Mouse (Mus musculus): ENCODE data around the gene Popdc2. TPM values are rescaled to one million over a fixed set of nuclear protein-coding genes. Genes with fewer than 3 reads are reported as not detected.

The Popdc2 gene
- polyA plus RNA-seq, 1 experiment from 2014 or later = 0.71 TPM

DNA sequence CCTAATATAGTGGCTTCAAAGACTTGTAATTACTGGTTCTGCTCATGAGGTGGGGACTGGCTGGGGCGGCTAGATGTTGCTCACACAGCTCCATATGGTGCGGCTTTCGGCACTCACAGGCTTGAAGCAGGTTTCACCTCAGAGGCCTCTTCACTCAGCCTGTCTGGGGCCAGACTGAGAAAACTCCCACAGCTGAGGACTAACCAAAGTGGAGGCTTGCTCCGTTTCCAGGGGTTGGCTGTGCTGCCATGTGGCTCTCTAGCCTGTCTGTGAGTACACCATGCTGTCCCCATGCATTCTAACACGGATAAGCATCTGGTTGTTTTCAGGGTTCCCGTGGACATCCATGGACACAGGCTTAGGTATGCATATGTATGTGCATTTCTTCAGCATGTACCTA lies 16.6 kb downstream of the Popdc2 start:
- no peak overlapping the region for H3K4me3 ChIP-seq (ENCODE audit: low read depth, low read length)
- no peaks in the 10 kb centered on the region for H3K9me3 ChIP-seq (ENCODE audit: control insufficient read depth, low read length)
- no peaks in the 10 kb centered on the region for H3K36me3 ChIP-seq (ENCODE audit: control insufficient read depth, insufficient read depth, low read length)
- WGBS = 80% methylated on average over 6 of the region's 6 CpGs
- no peak overlapping the region for H3K27ac ChIP-seq (ENCODE audit: low read depth, low read length)
- H3K4me1 ChIP-seq (ENCODE audit: control insufficient read depth, insufficient read depth, low read length) = no peaks in the 10 kb centered on the region; the same call in 1 of the 2 replicates
- no peak overlapping the region for H3K4me2 ChIP-seq (ENCODE audit: low read depth, low read length)
- ATAC-seq (ENCODE audit: low read depth) = no peak
- H3K9ac ChIP-seq (replicated peaks; ENCODE audit: low read depth, low read length) = no peak overlapping the region
- no peaks in the 10 kb centered on the region for H3K27me3 ChIP-seq (ENCODE audit: control insufficient read depth, insufficient read depth, low read length)

DNA sequence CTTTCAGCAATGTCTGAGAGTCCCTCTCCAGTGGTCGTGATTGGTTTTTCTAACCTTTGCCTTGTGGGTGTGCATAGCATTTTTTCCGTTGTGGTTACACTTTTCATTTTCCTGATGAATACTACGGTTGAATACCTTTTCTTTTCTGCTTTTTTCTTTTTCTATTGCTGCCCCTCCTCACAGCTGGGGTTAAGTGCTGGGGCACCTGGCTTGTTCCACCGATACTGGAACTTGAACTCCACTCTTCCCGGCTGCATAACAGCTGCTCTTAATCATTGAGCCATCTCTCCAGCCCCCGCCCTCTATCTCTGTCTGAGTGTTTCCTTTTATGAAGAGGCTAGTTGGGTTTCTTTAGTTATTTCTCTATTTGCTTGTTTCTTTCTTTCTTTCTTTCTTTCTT lies 17.1 kb downstream of the Popdc2 start:
- Histone ChIP-seq H3K4me1 (ENCODE audit: control insufficient read depth, insufficient read depth, low read length) (no peaks in the 10 kb centered on the region; the same call in 1 of the 2 replicates), H3K9ac (replicated peaks; ENCODE audit: low read depth, low read length) (no peak overlapping the region), H3K27ac (ENCODE audit: low read depth, low read length) (no peak overlapping the region), H3K27me3 (ENCODE audit: control insufficient read depth, insufficient read depth, low read length) (no peaks in the 10 kb centered on the region), H3K36me3 (ENCODE audit: control insufficient read depth, insufficient read depth, low read length) (no peaks in the 10 kb centered on the region), H3K4me2 (ENCODE audit: low read depth, low read length) (no peak overlapping the region), H3K4me3 (ENCODE audit: low read depth, low read length) (no peak overlapping the region), H3K9me3 (ENCODE audit: control insufficient read depth, low read length) (no peaks in the 10 kb centered on the region)
- WGBS = 58% methylated on average over 6 of the region's 6 CpGs
- ATAC-seq (ENCODE audit: low read depth) = no peak

- Histone ChIP-seq H3K9ac (replicated peaks; ENCODE audit: low read depth, low read length) (no peak overlapping the region), H3K4me2 (ENCODE audit: low read depth, low read length) (no peak overlapping the region), H3K4me1 (ENCODE audit: control insufficient read depth, insufficient read depth, low read length) (no peaks in the 10 kb centered on the region; the same call in 1 of the 2 replicates), H3K4me3 (ENCODE audit: low read depth, low read length) (no peak overlapping the region), H3K27me3 (ENCODE audit: control insufficient read depth, insufficient read depth, low read length) (no peaks in the 10 kb centered on the region), H3K9me3 (ENCODE audit: control insufficient read depth, low read length) (no peaks in the 10 kb centered on the region), H3K36me3 (ENCODE audit: control insufficient read depth, insufficient read depth, low read length) (no peaks in the 10 kb centered on the region), H3K27ac (ENCODE audit: low read depth, low read length) (no peak overlapping the region)
- 21% methylated on average over 3 of the region's 3 CpGs for WGBS
- ATAC-seq (ENCODE audit: low read depth) = no peak
Observed at GRCm38 (mm10) chr16:38379493-38379892, 17.5 kb downstream of the Popdc2 start.

DNA sequence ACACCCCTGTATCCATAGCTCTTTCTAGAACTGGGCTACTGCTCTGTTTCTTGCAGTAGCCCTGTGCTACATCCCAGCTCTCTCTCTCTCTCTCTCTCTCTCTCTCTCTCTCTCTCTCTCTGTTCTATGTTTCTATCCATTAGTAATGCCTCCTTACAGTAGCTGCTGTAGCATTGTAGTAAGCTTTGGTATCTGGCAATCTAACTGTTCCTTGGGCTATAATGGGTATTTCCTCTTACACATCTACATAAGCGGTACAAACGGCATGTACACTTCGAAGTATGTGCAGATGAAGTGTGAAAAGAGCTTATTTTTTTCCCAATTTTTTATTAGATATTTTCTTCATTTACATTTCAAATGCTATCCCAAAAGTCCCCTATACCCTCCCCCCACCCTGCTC lies 17.9 kb downstream of the Popdc2 start:
- Histone ChIP-seq H3K4me2 (ENCODE audit: low read depth, low read length) (no peak overlapping the region), H3K4me3 (ENCODE audit: low read depth, low read length) (no peak overlapping the region), H3K27ac (ENCODE audit: low read depth, low read length) (no peak overlapping the region), H3K4me1 (ENCODE audit: control insufficient read depth, insufficient read depth, low read length) (no peaks in the 10 kb centered on the region; the same call in 1 of the 2 replicates), H3K36me3 (ENCODE audit: control insufficient read depth, insufficient read depth, low read length) (no peaks in the 10 kb centered on the region), H3K9me3 (ENCODE audit: control insufficient read depth, low read length) (no peaks in the 10 kb centered on the region), H3K27me3 (ENCODE audit: control insufficient read depth, insufficient read depth, low read length) (no peaks in the 10 kb centered on the region), H3K9ac (replicated peaks; ENCODE audit: low read depth, low read length) (no peak overlapping the region)
- 95% methylated on average over 3 of the region's 3 CpGs for WGBS
- no peak for ATAC-seq (ENCODE audit: low read depth)

- H3K27me3 ChIP-seq (ENCODE audit: control insufficient read depth, insufficient read depth, low read length) = no peaks in the 10 kb centered on the region
- 71% methylated on average over 2 of the region's 2 CpGs for WGBS
- no peak overlapping the region for H3K4me2 ChIP-seq (ENCODE audit: low read depth, low read length)
- H3K4me1 ChIP-seq (ENCODE audit: control insufficient read depth, insufficient read depth, low read length) = no peaks in the 10 kb centered on the region
- H3K27ac ChIP-seq (ENCODE audit: low read depth, low read length) = no peak overlapping the region
- H3K36me3 ChIP-seq (ENCODE audit: control insufficient read depth, insufficient read depth, low read length) = no peaks in the 10 kb centered on the region
- H3K9ac ChIP-seq (replicated peaks; ENCODE audit: low read depth, low read length) = no peak overlapping the region
- no peaks in the 10 kb centered on the region for H3K9me3 ChIP-seq (ENCODE audit: control insufficient read depth, low read length)
- H3K4me3 ChIP-seq (ENCODE audit: low read depth, low read length) = no peak overlapping the region
- no peak for ATAC-seq (ENCODE audit: low read depth)
Observed at GRCm38 (mm10) chr16:38383683-38384082, 21.7 kb downstream of the Popdc2 start.

- no peak overlapping the region for H3K4me2 ChIP-seq (ENCODE audit: low read depth, low read length)
- no peak for ATAC-seq (ENCODE audit: low read depth)
Observed at GRCm38 (mm10) chr16:38385184-38385634, 23.2 kb downstream of the Popdc2 start.

DNA sequence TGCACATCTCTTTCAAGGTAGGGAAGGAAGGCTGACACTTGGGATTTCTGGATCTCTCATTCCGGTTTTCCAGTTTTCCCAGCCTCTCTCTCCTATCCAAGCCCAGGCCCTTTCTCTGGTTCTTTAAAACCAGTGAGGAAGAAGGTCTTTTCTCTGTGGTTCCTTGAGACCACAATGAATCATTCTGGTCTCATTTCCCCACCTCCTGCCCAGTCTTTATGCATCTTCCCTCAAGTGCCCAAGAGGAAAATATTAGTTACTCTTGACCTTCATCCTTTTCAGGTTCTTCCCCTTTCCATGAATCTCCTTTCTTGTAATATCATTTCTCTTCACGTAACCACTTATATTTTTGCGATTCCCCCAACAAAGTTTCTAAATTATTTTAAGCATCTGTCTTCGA lies 23.7 kb downstream of the Popdc2 start:
- WGBS = 94% methylated on average over 4 of the region's 4 CpGs
- H3K27me3 ChIP-seq (ENCODE audit: control insufficient read depth, insufficient read depth, low read length) = no peaks in the 10 kb centered on the region
- no peak for ATAC-seq (ENCODE audit: low read depth)
- no peaks in the 10 kb centered on the region for H3K36me3 ChIP-seq (ENCODE audit: control insufficient read depth, insufficient read depth, low read length)
- no peak overlapping the region for H3K9ac ChIP-seq (replicated peaks; ENCODE audit: low read depth, low read length)
- H3K27ac ChIP-seq (ENCODE audit: low read depth, low read length) = no peak overlapping the region
- H3K4me1 ChIP-seq (ENCODE audit: control insufficient read depth, insufficient read depth, low read length) = no peaks in the 10 kb centered on the region
- no peak overlapping the region for H3K4me3 ChIP-seq (ENCODE audit: low read depth, low read length)
- no peak overlapping the region for H3K4me2 ChIP-seq (ENCODE audit: low read depth, low read length)
- no peaks in the 10 kb centered on the region for H3K9me3 ChIP-seq (ENCODE audit: control insufficient read depth, low read length)

More at GRCm38 (mm10) chr16:38385184-38385634, 23.2 kb downstream of the Popdc2 start:
- Histone ChIP-seq H3K4me3 (ENCODE audit: low read depth, low read length) (no peak overlapping the region), H3K9me3 (ENCODE audit: control insufficient read depth, low read length) (no peaks in the 10 kb centered on the region), H3K9ac (replicated peaks; ENCODE audit: low read depth, low read length) (no peak overlapping the region), H3K4me1 (ENCODE audit: control insufficient read depth, insufficient read depth, low read length) (no peaks in the 10 kb centered on the region), H3K36me3 (ENCODE audit: control insufficient read depth, insufficient read depth, low read length) (no peaks in the 10 kb centered on the region), H3K27ac (ENCODE audit: low read depth, low read length) (no peak overlapping the region), H3K27me3 (ENCODE audit: control insufficient read depth, insufficient read depth, low read length) (no peaks in the 10 kb centered on the region)
- 92% methylated on average over 6 of the region's 6 CpGs for WGBS

DNA sequence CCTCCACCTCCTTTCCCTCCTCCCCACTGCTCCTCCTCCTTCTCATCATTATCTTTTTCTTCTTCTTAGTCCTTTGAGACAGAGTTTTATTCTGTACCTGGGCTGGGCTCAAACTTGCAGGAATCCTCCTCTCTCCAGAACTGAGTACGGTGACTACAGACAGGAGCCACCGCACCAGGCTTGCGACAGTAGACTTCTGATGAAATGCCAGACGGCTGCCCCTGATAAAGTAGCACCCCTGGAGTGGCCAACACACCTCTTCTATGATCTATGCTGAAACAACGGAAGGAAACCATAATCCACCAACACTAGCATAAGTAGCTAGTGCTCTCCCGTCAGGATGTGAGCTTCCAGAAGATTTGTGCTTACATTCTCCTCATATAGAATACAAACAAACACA lies 25.4 kb downstream of the Popdc2 start:
- ATAC-seq (ENCODE audit: low read depth) = no peak
- no peak overlapping the region for H3K4me3 ChIP-seq (ENCODE audit: low read depth, low read length)
- no peaks in the 10 kb centered on the region for H3K27me3 ChIP-seq (ENCODE audit: control insufficient read depth, insufficient read depth, low read length)
- no peak overlapping the region for H3K9ac ChIP-seq (replicated peaks; ENCODE audit: low read depth, low read length)
- H3K27ac ChIP-seq (ENCODE audit: low read depth, low read length) = no peak overlapping the region
- no peaks in the 10 kb centered on the region for H3K4me1 ChIP-seq (ENCODE audit: control insufficient read depth, insufficient read depth, low read length)
- no peaks in the 10 kb centered on the region for H3K36me3 ChIP-seq (ENCODE audit: control insufficient read depth, insufficient read depth, low read length)
- H3K4me2 ChIP-seq (ENCODE audit: low read depth, low read length) = no peak overlapping the region
- no peaks in the 10 kb centered on the region for H3K9me3 ChIP-seq (ENCODE audit: control insufficient read depth, low read length)
- 84% methylated on average over 6 of the region's 6 CpGs for WGBS

- H3K36me3 ChIP-seq (ENCODE audit: control insufficient read depth, insufficient read depth, low read length) = no peaks in the 10 kb centered on the region
- H3K4me1 ChIP-seq (ENCODE audit: control insufficient read depth, insufficient read depth, low read length) = no peaks in the 10 kb centered on the region
- WGBS = 79% methylated on average over 6 of the region's 6 CpGs
- ATAC-seq (ENCODE audit: low read depth) = no peak
- no peaks in the 10 kb centered on the region for H3K27me3 ChIP-seq (ENCODE audit: control insufficient read depth, insufficient read depth, low read length)
- no peak overlapping the region for H3K9ac ChIP-seq (replicated peaks; ENCODE audit: low read depth, low read length)
- H3K4me2 ChIP-seq (ENCODE audit: low read depth, low read length) = no peak overlapping the region
- H3K27ac ChIP-seq (ENCODE audit: low read depth, low read length) = no peak overlapping the region
- no peaks in the 10 kb centered on the region for H3K9me3 ChIP-seq (ENCODE audit: control insufficient read depth, low read length)
- H3K4me3 ChIP-seq (ENCODE audit: low read depth, low read length) = no peak overlapping the region
Observed at GRCm38 (mm10) chr16:38388757-38389156, 26.7 kb downstream of the Popdc2 start.
